Mouse (Mus musculus): ENCODE results near the gene Nfia.

Gene Nfia

GRCm38 (mm10) chr4:97758661-97759060 is 13.9 kb upstream of the Nfia start:
- in situ Hi-C loops (cut with MboI; ENCODE audit: low pct_unique_long_range_greater_than_20kb in 1 of 2, low sequenced_read_pairs in 2 of 2, unreplicated experiment in 1 of 2): loop anchor here in 1 of 2 experiments (25.0 kb wide), 2 partner anchors 354 to 954 kb away; no protein-coding TSS in a partner anchor

- in situ Hi-C loops (cut with MboI; ENCODE audit: low pct_unique_long_range_greater_than_20kb in 1 of 2, low sequenced_read_pairs in 2 of 2, unreplicated experiment in 1 of 2): loop anchor here in 1 of 2 experiments (25.0 kb wide), 2 partner anchors 348 to 948 kb away; no protein-coding TSS in a partner anchor
Measured at GRCm38 (mm10) chr4:97764616-97765015, 7.9 kb upstream of the Nfia start.

GRCm38 (mm10) chr4:97765341-97766020 is 7.1 kb upstream of the Nfia start:
- in situ Hi-C loops (cut with MboI; ENCODE audit: low pct_unique_long_range_greater_than_20kb in 1 of 2, low sequenced_read_pairs in 2 of 2, unreplicated experiment in 1 of 2): loop anchor here in 1 of 2 experiments (25.0 kb wide), 2 partner anchors 347 to 947 kb away; no protein-coding TSS in a partner anchor

GRCm38 (mm10) chr4:97766100-97766499 is 6.4 kb upstream of the Nfia start:
- in situ Hi-C loops (cut with MboI; ENCODE audit: low pct_unique_long_range_greater_than_20kb in 1 of 2, low sequenced_read_pairs in 2 of 2, unreplicated experiment in 1 of 2): loop anchor here in 1 of 2 experiments (25.0 kb wide), 2 partner anchors 346 to 946 kb away; no protein-coding TSS in a partner anchor

GRCm38 (mm10) chr4:97767025-97767424 is 5.5 kb upstream of the Nfia start:
- in situ Hi-C loops (cut with MboI; ENCODE audit: low pct_unique_long_range_greater_than_20kb in 1 of 2, low sequenced_read_pairs in 2 of 2, unreplicated experiment in 1 of 2): loop anchor here in 1 of 2 experiments (25.0 kb wide), 2 partner anchors 345 to 945 kb away; no protein-coding TSS in a partner anchor

GRCm38 (mm10) chr4:97767516-97767915 is 5.0 kb upstream of the Nfia start:
- in situ Hi-C loops (cut with MboI; ENCODE audit: low pct_unique_long_range_greater_than_20kb in 1 of 2, low sequenced_read_pairs in 2 of 2, unreplicated experiment in 1 of 2): loop anchor here in 1 of 2 experiments (25.0 kb wide), 2 partner anchors 345 to 945 kb away; no protein-coding TSS in a partner anchor

GRCm38 (mm10) chr4:97769861-97770260 is 2.7 kb upstream of the Nfia start:
- in situ Hi-C loops (cut with MboI; ENCODE audit: low pct_unique_long_range_greater_than_20kb in 1 of 2, low sequenced_read_pairs in 2 of 2, unreplicated experiment in 1 of 2): loop anchor here in 1 of 2 experiments (25.0 kb wide), 2 partner anchors 342 to 942 kb away; no protein-coding TSS in a partner anchor

GRCm38 (mm10) chr4:97771426-97771825 is 1.1 kb upstream of the Nfia start:
- in situ Hi-C loops (cut with MboI; ENCODE audit: low pct_unique_long_range_greater_than_20kb in 1 of 2, low sequenced_read_pairs in 2 of 2, unreplicated experiment in 1 of 2): loop anchor here in 1 of 2 experiments (25.0 kb wide), 2 partner anchors 341 to 941 kb away; no protein-coding TSS in a partner anchor

- in situ Hi-C loops (cut with MboI; ENCODE audit: low pct_unique_long_range_greater_than_20kb in 1 of 2, low sequenced_read_pairs in 2 of 2, unreplicated experiment in 1 of 2): loop anchor here in 1 of 2 experiments (25.0 kb wide), 2 partner anchors 340 to 940 kb away; no protein-coding TSS in a partner anchor
Measured at GRCm38 (mm10) chr4:97772084-97772484, 450 bp upstream of the Nfia start.

GRCm38 (mm10) chr4:97773110-97773593 is 618 bp downstream of the Nfia start:
- in situ Hi-C loops (cut with MboI; ENCODE audit: low pct_unique_long_range_greater_than_20kb in 1 of 2, low sequenced_read_pairs in 2 of 2, unreplicated experiment in 1 of 2): loop anchor here in 1 of 2 experiments (25.0 kb wide), 2 partner anchors 339 to 939 kb away; no protein-coding TSS in a partner anchor

- in situ Hi-C loops (cut with MboI; ENCODE audit: low pct_unique_long_range_greater_than_20kb in 1 of 2, low sequenced_read_pairs in 2 of 2, unreplicated experiment in 1 of 2): loop anchor here in 1 of 2 experiments (25.0 kb wide), 2 partner anchors 339 to 939 kb away; no protein-coding TSS in a partner anchor
Measured at GRCm38 (mm10) chr4:97773791-97774190, 1.3 kb downstream of the Nfia start.

GRCm38 (mm10) chr4:97774446-97774950 is 2.0 kb downstream of the Nfia start:
- in situ Hi-C loops (cut with MboI; ENCODE audit: low pct_unique_long_range_greater_than_20kb in 1 of 2, low sequenced_read_pairs in 2 of 2, unreplicated experiment in 1 of 2): loop anchor here in 1 of 2 experiments (25.0 kb wide), 2 partner anchors 338 to 938 kb away; no protein-coding TSS in a partner anchor

GRCm38 (mm10) chr4:97775059-97775458 is 2.5 kb downstream of the Nfia start:
- in situ Hi-C loops (cut with MboI; ENCODE audit: low pct_unique_long_range_greater_than_20kb in 1 of 2, low sequenced_read_pairs in 2 of 2, unreplicated experiment in 1 of 2): no loop called here

- in situ Hi-C loops (cut with MboI; ENCODE audit: low pct_unique_long_range_greater_than_20kb in 1 of 2, low sequenced_read_pairs in 2 of 2, unreplicated experiment in 1 of 2): no loop called here
Measured at GRCm38 (mm10) chr4:97775494-97776265, 3.1 kb downstream of the Nfia start.

GRCm38 (mm10) chr4:97776388-97777080 is 4.0 kb downstream of the Nfia start:
- in situ Hi-C loops (cut with MboI; ENCODE audit: low pct_unique_long_range_greater_than_20kb in 1 of 2, low sequenced_read_pairs in 2 of 2, unreplicated experiment in 1 of 2): no loop called here

- in situ Hi-C loops (cut with MboI; ENCODE audit: low pct_unique_long_range_greater_than_20kb in 1 of 2, low sequenced_read_pairs in 2 of 2, unreplicated experiment in 1 of 2): no loop called here
Measured at GRCm38 (mm10) chr4:97777081-97777705, 4.7 kb downstream of the Nfia start.

GRCm38 (mm10) chr4:97777706-97778176 is 5.2 kb downstream of the Nfia start, which contains the start of gene E130114P18Rik:
TSS of gene E130114P18Rik (minus strand) at chr4:97778078.
- in situ Hi-C loops (cut with MboI; ENCODE audit: low pct_unique_long_range_greater_than_20kb in 1 of 2, low sequenced_read_pairs in 2 of 2, unreplicated experiment in 1 of 2): no loop called here

All from mouse embryonic stem cell (cell line).